Mouse (Mus musculus) intestine, embryonic 15.5 days (tissue): ENCODE measurements at regions not wholly inside any gene's neighbourhood (a gene's known extent, or its start where the extent isn't known, plus 50 kb on each side); places are given as distances from the start of the nearest gene placed in this dataset.
A peak's percentile ranks its signal among the peaks of the same experiment; 100 is the strongest.

Source experiments
- ATAC-seq: fragments of 200-750 bp; cut with Nextera tagmentation; 2 replicates; pipeline ENCODE4 v1.8.0; 2017; ENCODE audit warnings: moderate TSS enrichment, moderate library complexity
- H3K27ac ChIP-seq: fragments of 300-500 bp; sonication (generic); 2 replicates; pipeline ENCODE4 v1.5.1; 2015; ENCODE audit warnings: mild to moderate bottlenecking, inconsistent platforms
- H3K27me3 ChIP-seq: fragments of 300-500 bp; sonication (generic); replicated peaks from 2 replicates; pipeline ENCODE4 v1.6.1; 2015; ENCODE audit warnings: inconsistent platforms
- H3K36me3 ChIP-seq: fragments of 300-500 bp; sonication (generic); 2 replicates; pipeline ENCODE4 v1.6.1; 2015; ENCODE audit warnings: inconsistent platforms
- H3K4me1 ChIP-seq: fragments of 300-500 bp; sonication (generic); replicated peaks from 2 replicates; pipeline ENCODE4 v1.6.1; 2015; ENCODE audit warnings: inconsistent platforms
- H3K4me2 ChIP-seq: fragments of 300-500 bp; sonication (generic); replicated peaks from 2 replicates; pipeline ENCODE4 v1.6.1; 2015; ENCODE audit warnings: mild to moderate bottlenecking, inconsistent platforms
- H3K4me3 ChIP-seq: fragments of 300-500 bp; sonication (generic); replicated peaks from 2 replicates; pipeline ENCODE4 v1.5.1; 2015; ENCODE audit warnings: inconsistent platforms
- H3K9ac ChIP-seq: fragments of 300-500 bp; sonication (generic); 2 replicates; pipeline ENCODE4 v1.6.1; 2015; ENCODE audit warnings: inconsistent platforms
- H3K9me3 ChIP-seq: fragments of 300-500 bp; sonication (generic); 2 replicates; pipeline ENCODE4 v1.6.1; 2016; ENCODE audit warnings: inconsistent platforms
- WGBS: fragments of 180-500 bp; shearing (Covaris S2); methylation state at CpG from one replicate; pipeline ENCODE4 v1.1.7; 2015; 5-methylcytosine and 5-hydroxymethylcytosine counted together

DNA sequence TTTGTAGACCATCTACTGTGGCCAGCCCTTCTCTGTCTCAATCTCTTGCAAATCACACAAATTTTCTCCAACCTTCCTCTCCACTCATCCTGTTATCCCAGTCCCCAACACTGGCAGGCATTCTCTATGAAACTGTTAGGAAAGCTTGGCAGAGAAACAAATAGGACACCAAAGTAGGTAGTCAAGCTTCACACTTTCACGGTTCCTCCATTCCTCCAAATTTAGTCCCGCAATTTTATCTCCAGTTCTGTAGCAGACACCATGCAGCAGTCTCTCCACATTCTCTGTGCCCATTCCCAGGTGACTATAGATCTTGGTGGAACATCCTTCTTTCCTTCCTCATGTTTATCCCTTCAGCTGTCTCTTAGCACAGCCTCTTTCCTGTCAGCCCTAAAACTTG lies 856.9 kb downstream of the Zpld1 start:
- no peak overlapping the region for H3K9ac ChIP-seq
- no peak overlapping the region for H3K4me2 ChIP-seq
- no peak overlapping the region for H3K4me3 ChIP-seq
- ATAC-seq = no peak
- H3K4me1 ChIP-seq = no peaks in the 10 kb centered on the region
- no peaks in the 10 kb centered on the region for H3K36me3 ChIP-seq
- 85% methylated on average over 2 of the region's 2 CpGs for WGBS
- H3K27ac ChIP-seq = no peak overlapping the region
- no peaks in the 10 kb centered on the region for H3K27me3 ChIP-seq
- no peaks in the 10 kb centered on the region for H3K9me3 ChIP-seq

DNA sequence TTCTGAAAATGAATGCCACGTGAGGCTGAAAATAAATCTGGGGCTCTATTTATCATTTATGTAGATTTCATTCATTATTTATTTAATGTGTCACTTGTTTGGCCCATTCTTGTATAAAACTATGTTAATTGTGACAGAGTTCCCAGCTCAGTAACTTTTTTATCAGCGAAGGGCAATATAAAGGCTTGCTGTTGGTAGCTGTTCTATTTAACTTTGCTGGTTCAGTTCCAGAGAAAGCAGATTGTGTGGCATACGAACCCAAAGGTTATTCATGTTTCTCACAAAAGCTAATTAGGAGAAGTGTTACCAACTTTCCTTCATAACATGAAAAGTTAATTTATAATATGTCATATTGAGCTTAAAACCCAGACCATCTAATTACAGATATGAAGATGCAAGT lies 891.1 kb downstream of the Zpld1 start:
- Histone ChIP-seq H3K4me1 (no peaks in the 10 kb centered on the region), H3K4me3 (no peak overlapping the region), H3K27me3 (no peaks in the 10 kb centered on the region), H3K9ac (no peak overlapping the region), H3K4me2 (no peak overlapping the region), H3K9me3 (no peaks in the 10 kb centered on the region), H3K36me3 (no peaks in the 10 kb centered on the region), H3K27ac (no peak overlapping the region)
- ATAC-seq = no peak
- 74% methylated on average over 3 of the region's 3 CpGs for WGBS

- no peaks in the 10 kb centered on the region for H3K9me3 ChIP-seq
- no peak overlapping the region for H3K4me2 ChIP-seq
- no peaks in the 10 kb centered on the region for H3K36me3 ChIP-seq
- H3K4me3 ChIP-seq = no peak overlapping the region
- no peaks in the 10 kb centered on the region for H3K4me1 ChIP-seq
- H3K27me3 ChIP-seq = no peaks in the 10 kb centered on the region
- WGBS = 61% methylated on average over 3 of the region's 3 CpGs
- H3K9ac ChIP-seq = no peak overlapping the region
- no peak overlapping the region for H3K27ac ChIP-seq
- ATAC-seq = no peak
Measured at GRCm38 (mm10) chr16:54384019-54384418, 913.8 kb downstream of the Zpld1 start.

- Histone ChIP-seq H3K27ac (no peak overlapping the region), H3K9ac (no peak overlapping the region), H3K36me3 (no peaks in the 10 kb centered on the region), H3K4me2 (no peak overlapping the region), H3K27me3 (no peaks in the 10 kb centered on the region), H3K9me3 (no peaks in the 10 kb centered on the region), H3K4me1 (no peaks in the 10 kb centered on the region), H3K4me3 (no peak overlapping the region)
- 70% methylated on average over 4 of the region's 4 CpGs for WGBS
- ATAC-seq = no peak
Measured at GRCm38 (mm10) chr16:54374990-54375389, 922.8 kb downstream of the Zpld1 start.

GRCm38 (mm10) chr16:54354423-54354822 lies 943.4 kb downstream of the Zpld1 start:
- no peak for ATAC-seq
- Histone ChIP-seq H3K36me3 (no peaks in the 10 kb centered on the region), H3K27me3 (no peaks in the 10 kb centered on the region), H3K4me2 (no peak overlapping the region), H3K4me1 (no peaks in the 10 kb centered on the region), H3K27ac (no peak overlapping the region), H3K9ac (no peak overlapping the region), H3K9me3 (no peaks in the 10 kb centered on the region), H3K4me3 (no peak overlapping the region)

DNA sequence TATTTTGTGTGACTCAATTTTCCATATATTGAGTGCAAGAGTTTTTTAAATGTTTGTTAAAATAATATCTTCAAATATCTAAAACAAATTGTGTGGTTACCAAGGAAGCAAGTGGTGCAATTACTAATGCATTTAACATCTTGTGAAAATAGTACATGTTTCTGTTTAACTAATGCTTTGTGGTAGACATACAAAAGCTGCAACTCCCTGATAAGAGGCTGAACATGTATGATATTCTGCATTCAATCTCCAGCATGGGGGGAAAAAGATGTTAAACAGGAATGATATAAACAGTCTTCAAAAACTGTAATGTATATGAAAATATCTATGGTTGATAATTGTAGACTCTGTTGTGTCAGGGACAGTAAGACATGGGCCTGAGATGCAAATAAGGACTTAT lies 949.0 kb downstream of the Zpld1 start:
- no peak for ATAC-seq
- no peak overlapping the region for H3K9ac ChIP-seq
- H3K9me3 ChIP-seq = no peaks in the 10 kb centered on the region

DNA sequence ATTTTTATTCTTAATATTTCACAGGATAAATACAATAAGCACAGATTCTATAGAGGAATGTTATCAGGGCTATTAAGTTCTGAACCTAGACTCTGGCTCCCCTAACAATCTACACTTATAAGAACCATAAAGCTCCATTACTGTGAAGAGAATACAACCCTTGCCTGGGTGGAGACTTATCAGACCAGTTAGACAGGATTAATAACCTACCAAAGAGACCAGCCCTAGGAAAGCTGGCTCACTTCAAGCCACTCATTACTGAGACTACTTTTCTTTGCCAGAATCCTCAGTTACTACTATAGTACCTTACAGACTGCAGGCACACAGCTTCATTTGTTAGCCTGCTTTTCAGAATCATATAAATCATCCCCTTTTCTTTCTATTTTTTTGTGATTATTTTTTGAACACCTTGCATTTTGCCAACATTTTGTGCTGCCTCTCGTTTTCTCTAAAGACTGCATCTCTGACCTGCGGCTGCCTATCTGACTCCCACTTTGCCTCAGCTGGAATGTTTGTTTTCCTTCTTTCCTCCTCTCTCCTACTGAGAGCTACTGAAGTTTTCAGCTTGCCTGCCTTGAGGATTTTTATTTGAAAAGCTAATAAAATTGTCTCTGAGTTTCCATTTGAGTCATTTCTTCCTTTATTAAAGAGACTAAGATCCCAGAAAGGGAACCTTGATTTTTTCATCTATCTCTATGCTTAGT lies 951.5 kb downstream of the Zpld1 start:
- no peaks in the 10 kb centered on the region for H3K36me3 ChIP-seq
- no peak overlapping the region for H3K4me2 ChIP-seq
- WGBS = 36% methylated on average over 2 of the region's 2 CpGs
- ATAC-seq = peak; percentile 99
- H3K9me3 ChIP-seq = no peaks in the 10 kb centered on the region
- H3K4me3 ChIP-seq = no peak overlapping the region
- no peaks in the 10 kb centered on the region for H3K4me1 ChIP-seq
- no peak overlapping the region for H3K9ac ChIP-seq
- no peak overlapping the region for H3K27ac ChIP-seq
- H3K27me3 ChIP-seq = no peaks in the 10 kb centered on the region

More for the DNA sequence above, 949.0 kb downstream of the Zpld1 start:
- H3K27me3 ChIP-seq = no peaks in the 10 kb centered on the region
- no peak overlapping the region for H3K4me2 ChIP-seq
- H3K4me3 ChIP-seq = no peak overlapping the region
- H3K36me3 ChIP-seq = no peaks in the 10 kb centered on the region
- no peaks in the 10 kb centered on the region for H3K4me1 ChIP-seq
- H3K27ac ChIP-seq = no peak overlapping the region
